Mouse (Mus musculus) Muller cell, postnatal 12 days (primary cell): ENCODE results near the gene Lefty1.

ENCODE experiments used
- DNase-seq: peaks from one replicate; pipeline ENCODE4 v3.0.0-alpha.2; 2015; ENCODE audit errors: inconsistent ontology term

Lefty1 gene

DNA sequence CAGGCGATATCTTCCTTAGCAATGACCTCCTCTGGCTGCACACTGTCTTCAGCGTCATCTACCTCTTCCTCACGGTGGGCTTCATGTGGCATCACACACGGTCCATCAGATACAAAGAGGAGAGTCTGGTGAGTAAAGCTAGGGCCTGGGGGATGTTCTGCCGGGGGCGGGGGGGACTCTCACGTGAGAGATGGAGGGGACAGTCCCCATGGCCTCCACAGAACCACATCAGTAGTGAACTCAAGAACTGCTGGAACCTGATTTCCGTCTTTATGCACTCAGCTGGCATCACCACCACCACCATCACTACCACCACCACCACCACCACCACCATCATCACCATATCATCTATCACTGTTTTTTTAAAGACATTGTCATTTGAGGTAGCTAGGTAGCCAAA, 21.6 kb downstream of the Lefty1 start:
- DNase-seq = no peak

DNA sequence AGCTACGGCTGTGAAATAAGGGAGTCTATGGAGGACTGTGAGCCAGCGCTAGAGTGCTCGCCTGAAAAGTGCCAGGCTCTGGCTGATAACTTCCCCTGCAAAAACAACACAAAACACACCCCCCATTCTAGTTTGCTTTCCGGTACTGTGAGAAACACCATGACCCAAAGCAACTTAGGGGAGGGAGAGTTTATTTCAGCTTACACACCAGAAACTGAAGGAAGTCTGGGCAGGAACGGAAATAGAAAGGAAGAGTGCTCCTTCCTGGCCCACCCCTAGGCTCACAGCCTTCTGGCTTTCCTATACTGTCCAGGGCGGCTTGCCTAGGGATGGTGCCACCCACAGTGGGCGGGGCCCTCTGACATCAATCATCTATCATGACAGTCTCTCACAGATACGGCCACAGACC, 22.2 kb downstream of the Lefty1 start:
- DNase-seq = no peak

DNA sequence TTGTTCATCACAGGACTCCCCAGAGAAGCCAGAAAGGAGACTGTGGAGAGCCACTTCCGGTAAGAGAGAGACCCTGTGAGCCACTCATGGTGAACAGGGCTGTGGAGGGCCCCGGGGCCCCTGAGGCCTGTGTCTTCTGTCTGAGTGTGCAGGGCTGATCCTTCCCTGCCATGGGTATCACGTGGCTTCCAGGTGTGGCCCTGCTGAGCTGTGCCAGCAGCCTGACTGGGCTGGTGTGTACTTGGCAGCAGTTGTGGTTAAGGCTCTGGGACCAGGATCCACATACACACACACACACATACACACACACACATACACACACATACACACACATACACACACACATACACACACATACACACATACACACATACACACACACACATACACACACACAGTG, 23.2 kb downstream of the Lefty1 start:
- no peak for DNase-seq

DNA sequence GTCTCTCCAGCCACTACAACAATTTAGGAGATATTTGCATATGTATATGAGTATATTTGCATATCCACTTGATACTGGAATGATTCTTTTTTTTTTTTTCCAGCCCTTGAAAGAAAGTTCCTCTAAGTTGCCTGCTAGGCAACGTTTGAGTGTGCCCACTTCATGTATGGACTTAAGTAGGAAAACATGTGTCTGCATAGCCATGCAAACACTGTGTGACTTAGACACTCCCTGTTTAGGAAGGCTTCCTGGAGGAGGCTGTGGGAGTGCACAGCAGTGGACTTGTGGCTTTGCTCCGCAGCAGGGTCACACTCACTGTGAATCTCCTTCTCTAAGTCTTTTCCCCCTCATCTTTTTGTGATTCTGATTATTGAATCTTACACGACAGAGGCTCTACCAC, 24.0 kb downstream of the Lefty1 start:
- DNase-seq = no peak

DNA sequence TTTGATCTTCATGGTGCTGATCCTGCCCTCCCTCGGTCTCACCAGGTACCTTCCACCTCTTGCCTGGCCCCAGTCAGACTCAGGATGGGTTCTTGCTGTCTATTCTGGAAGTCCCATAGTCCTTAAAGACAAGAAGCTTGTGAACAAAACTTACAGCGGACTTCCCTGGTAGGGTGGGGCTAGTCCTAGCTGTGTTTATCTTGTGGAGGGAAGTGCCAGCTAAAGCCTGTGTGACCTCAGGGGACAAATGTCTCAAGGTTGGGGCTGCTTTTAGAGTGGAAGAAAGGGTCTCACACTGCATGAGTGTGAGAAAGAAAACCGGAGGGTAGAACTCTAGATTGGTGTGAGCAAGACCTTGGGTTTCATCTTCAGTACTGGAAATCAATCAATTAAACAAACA, 31.0 kb downstream of the Lefty1 start:
- DNase-seq = no peak

DNA sequence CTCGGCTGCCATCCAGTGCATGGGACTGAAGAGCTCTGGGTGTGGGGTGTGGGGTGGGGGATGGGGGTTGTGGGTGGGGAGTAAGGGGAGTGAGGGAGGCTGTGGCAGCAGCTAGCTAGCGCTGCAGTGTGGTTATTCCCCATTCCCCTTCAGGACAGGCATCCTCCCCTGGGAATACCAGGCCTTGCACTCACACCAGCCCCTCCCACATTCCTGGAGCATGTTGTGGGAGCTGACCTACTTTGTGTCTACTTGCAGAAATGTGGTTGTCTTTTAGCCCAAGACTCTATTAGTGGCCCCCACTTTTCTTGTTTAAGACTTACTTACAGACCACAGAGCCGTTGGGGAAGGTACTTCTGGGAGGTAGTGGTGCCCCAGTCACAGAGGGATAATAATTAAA, 31.7 kb downstream of the Lefty1 start:
- peak; percentile 88 for DNase-seq

DNA sequence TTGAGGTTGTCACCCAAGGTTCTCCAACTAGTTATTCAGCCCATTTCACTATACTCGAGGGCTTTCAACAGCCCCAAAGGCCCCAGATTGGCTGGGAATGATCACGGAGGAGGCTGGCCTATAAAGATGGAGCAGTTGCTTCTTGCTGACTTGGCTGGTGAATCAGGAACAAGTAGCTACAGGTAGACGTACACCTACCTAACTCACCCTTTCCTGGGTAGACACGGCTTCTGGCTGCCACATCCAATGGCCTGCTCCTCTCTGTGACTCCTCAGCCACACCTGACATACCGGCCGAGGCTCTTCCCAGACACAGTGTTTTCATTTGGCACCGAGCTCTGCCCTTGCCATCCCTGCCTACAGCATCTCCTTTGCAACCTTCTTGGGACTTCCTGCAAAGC, 32.4 kb downstream of the Lefty1 start:
- no peak for DNase-seq

DNA sequence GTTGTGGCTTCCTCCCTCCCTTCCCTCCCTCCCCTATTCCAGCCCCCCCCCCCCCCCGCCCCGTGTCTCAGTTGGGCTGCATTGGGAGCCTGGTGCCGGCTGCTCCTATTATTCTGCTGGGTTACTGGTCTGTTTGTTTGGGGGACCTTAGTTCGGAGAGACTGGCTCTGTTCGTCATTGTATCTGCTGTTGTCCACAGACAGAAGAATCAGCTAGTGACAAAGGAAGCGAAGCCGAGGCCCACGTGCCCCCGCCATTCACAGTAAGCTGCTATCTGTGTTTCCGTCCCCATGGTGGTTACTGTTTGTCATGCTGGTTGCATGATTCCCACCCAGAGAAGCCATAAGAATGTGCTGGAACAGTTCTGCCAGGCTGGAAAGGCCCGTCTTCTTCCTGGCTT, 38.1 kb downstream of the Lefty1 start:
- DNase-seq = no peak

DNA sequence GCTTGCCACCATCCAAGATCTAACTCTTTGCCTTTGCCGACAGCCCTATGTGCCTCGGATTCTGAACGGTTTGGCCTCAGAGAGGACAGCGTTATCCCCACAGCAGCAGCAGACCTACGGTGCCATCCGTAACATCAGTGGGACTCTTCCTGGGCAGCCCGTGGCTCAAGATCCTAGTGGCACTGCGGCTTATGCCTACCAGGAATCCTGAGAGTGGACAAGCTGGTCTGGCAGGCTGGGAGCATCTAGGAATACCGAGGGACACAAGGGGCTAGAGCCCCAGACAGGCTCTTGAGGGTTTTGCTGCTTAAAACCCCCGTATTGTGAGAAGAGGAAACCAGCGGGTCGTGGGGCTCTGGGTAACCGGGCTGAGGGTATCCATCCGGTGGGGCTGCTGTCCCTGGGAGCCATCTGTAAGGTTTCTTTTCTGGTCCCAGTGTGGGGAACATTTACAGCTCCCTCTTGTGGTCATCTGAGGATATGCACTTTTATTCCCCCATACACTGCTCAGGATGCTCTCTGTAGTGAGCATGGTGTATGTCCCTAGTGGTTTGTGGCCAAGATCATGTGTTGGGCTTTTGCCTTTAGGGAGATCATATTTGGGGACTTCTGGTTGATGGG, 39.4 kb downstream of the Lefty1 start:
- DNase-seq = peak; percentile 57

DNA sequence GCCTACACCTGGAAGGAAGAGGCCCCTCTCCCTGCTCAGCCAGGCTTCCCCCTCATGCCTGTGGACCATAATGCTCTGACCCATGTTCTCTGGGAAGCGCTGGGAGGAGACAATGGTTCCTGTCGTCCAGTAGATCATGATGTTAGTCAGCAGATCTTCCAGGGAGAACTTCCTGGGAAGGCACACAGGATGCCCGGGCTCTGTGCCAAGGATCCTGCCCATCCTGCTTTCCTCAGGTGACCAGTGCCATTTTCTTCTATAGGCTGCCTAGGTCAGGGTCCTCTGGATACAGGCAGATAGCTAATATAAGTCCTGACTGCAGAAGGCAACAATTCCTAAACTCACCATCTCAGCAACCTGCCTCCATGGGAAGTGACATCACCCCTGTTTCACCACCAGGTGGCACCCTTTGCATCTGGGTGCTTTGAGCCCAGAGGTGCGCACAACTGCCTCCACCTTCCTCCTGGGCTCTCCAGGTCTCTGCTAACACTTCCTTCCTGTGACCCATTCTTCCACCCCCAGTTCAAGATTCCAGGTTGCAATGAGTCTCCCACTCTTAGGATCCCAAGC, 41.4 kb downstream of the Lefty1 start:
- DNase-seq = peak; percentile 14

DNA sequence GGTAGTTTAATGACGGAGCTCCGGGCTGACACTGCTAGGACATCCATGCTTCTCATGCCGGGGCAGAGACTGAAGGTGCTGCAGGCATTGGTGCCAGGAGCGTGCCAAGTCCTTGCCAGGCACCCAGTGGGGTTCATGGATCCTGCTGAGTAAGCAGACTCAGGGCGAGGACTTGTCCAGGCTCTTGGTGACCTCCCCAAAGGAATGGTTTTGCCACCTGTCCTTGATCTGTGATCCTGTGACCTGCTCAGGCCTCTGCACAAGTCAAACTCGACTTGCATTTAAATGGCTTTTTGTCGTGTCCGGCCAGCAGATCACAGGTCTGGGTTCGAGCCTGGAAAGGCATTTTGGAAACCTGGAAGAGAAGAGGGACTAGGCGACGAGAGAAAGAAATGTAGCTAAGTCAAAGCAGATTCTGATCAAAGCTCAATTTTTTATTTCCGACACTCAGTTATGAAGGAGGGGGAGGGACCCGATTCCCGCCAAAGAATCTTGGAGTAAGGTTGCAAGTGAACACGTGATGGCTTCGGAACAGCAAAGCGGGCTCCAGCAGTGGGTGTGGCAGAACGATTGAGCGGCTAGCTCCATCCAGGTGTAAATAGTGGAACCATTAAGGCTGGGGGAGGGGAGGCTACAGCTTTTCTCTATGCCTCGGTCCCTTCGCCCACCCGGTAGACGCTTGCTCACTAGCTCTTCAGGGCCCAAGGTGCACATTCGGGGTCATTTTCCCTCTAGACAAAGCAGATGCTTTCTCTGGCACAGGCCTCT, 44.8 kb downstream of the Lefty1 start:
- no peak for DNase-seq

DNA sequence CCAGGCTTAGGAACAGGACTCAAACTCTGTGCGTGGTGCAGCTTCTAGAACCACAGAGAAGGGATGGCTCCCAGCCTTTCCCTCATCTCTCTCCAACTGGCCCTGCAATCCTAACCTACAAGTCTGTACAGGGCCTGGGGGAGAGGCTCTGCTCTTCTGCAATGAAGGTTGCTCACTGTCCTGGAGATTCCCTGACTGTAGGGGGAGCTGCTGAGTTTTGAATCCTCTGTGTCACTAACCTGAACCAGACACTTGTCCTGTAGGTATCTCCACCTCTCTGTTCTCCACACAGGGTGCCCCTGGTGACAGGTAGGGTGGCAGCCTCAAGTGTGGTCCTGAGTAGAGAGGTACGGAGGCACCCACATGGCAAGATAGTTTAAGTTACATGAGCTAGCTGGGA, 45.6 kb downstream of the Lefty1 start:
- no peak for DNase-seq

DNA sequence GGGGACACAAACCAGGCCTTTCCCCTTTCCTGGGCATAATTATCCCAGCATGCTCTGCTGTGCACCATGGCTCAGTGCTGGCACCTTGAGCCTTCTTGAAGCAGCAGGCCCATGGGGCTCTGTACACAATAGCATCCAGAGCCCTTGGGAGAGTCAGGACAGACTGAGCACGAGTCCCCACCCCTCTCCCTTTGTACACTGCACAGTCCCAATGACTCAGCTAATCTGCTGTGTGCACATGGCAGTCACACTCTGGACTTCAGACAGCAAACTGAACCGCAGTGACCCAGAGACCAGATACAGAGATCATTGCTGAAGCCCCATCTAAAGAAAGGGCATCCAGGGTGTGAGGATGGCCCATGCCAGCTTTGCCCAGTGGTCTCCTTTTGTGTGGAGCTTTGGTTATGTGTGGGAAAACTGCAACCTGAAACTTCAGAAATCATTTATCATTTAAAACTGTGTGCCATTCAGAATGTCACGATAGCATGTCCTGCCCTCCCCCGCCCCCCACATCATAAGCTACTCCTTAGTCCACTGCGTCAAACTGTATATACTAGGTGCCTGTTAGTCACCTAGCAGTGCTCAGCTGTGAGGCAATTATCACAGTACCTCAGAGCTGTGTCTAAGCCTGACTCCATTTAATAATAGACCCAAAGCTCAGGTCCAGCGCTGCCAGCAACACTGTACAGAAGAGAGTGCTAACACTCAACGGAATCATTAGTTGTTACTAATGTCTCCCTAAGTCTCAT, 46.6 kb downstream of the Lefty1 start:
- peak; percentile 45 for DNase-seq

DNA sequence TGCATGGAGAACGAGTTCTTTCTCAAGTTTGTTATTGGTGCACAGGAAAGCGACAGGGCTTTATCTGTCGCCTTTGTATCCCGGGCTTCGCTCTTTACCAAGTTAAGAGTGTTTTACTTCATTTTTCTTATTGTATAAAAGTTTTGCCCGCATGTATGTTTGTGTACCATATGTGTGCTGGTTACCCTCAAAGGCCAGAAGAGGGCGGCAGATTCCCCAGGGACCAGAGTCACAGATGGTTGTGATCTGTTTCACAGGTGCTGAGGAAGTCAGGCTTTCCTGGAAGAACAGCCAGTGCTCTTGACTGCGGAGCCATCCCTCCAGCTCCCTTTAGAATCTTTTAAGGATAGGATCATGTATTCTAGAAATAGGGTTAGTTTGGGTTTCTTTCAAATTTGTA, 51.9 kb downstream of the Lefty1 start:
- no peak for DNase-seq

DNA sequence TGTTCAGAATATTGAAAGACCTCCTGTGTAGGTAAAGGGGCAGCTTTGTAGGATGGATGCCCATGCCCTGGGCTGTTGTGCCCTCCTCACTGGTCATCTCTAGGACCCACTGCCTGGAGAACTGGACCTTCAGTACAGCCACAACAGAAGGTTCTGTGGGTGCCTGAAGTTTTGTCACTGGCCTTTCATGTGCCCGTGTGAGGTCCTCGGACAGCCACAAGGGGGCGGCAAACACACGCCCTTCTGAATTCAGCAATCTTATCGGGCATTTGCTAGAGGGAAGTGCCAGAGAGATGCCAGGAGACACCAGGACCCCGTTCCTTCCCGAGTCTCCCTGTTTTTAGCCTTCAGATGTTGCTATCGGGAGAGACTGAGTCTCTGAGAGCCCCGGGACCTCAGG, 52.9 kb downstream of the Lefty1 start:
- peak; percentile 47 for DNase-seq
